Mouse (Mus musculus) midbrain, embryonic 10.5 days (tissue): Measurements from ENCODE around the gene Gm21698. TPM values are rescaled to one million over a fixed set of nuclear protein-coding genes. Genes with fewer than 3 reads are reported as not detected.
"Not testable (repeated sequence)": the region's sequence is repeated elsewhere in the genome, so short reads cannot be mapped to it uniquely, and the experiment has no call there.

Experiments
- DNase-seq: peaks from one replicate; pipeline ENCODE4 v3.0.0-alpha.2; 2017; ENCODE audit warnings: low spot score
- H3K27ac ChIP-seq: fragments of 300-500 bp; sonication (generic); replicated peaks from 2 replicates; pipeline ENCODE4 v1.5.1; 2016; ENCODE audit warnings: mild to moderate bottlenecking
- H3K27me3 ChIP-seq: fragments of 300-500 bp; sonication (generic); 2 replicates; pipeline ENCODE4 v1.6.1; 2016; ENCODE audit warnings: low read depth, mild to moderate bottlenecking; ENCODE audit not compliant: poor library complexity, severe bottlenecking
- H3K36me3 ChIP-seq: fragments of 300-500 bp; sonication (generic); 2 replicates; pipeline ENCODE4 v1.6.1; 2016; ENCODE audit warnings: mild to moderate bottlenecking, moderate library complexity
- H3K4me1 ChIP-seq: fragments of 300-500 bp; sonication (generic); 2 replicates; pipeline ENCODE4 v1.6.1; 2016
- H3K4me3 ChIP-seq: fragments of 300-500 bp; sonication (generic); 2 replicates; pipeline ENCODE4 v1.5.1; 2016; ENCODE audit warnings: mild to moderate bottlenecking, moderate library complexity
- H3K9me3 ChIP-seq: fragments of 300-500 bp; sonication (generic); replicated peaks from 2 replicates; pipeline ENCODE4 v1.6.1; 2016; ENCODE audit warnings: mild to moderate bottlenecking
- WGBS: fragments of 180-500 bp; shearing (Covaris S2); methylation state at CpG from one replicate; pipeline ENCODE4 v1.1.7; 2016; 5-methylcytosine and 5-hydroxymethylcytosine counted together
- polyA plus RNA-seq: library from polyadenylated mRNA; unstranded; fragments of >200 nt; fragmentation: Nextera tagmentation; extraction: Ambion mirVana; gene quantifications from 2 replicates; pipeline ENCODE4 v1.2.1, GENCODE M21; 2016

Gm21698 gene
- polyA plus RNA-seq: 0.09 TPM in 1 of 2 replicates, not detected in the other

- not testable (repeated sequence) for H3K4me3 ChIP-seq, H3K27me3 ChIP-seq, H3K36me3 ChIP-seq, H3K9me3 ChIP-seq, H3K4me1 ChIP-seq, DNase-seq, H3K27ac ChIP-seq
- no CpG with 5 or more reads among the region's 3 CpGs for WGBS
Observed at GRCm38 (mm10) chr5:25988550-25988949, at the start of gene Gm21698. TSS of gene Gm21698 (minus strand) at chr5:25988650.

GRCm38 (mm10) chr5:26022816-26023215 is 34.4 kb upstream of the Gm21698 start, which contains the start of gene Gm5862:
TSS of gene Gm5862 (minus strand) at chr5:26022916.
- H3K36me3 ChIP-seq, H3K27me3 ChIP-seq, DNase-seq, H3K4me1 ChIP-seq, H3K27ac ChIP-seq, H3K9me3 ChIP-seq, H3K4me3 ChIP-seq: not testable (repeated sequence)
- WGBS: no CpG with 5 or more reads among the region's 3 CpGs

GRCm38 (mm10) chr5:26007697-26008096 is 19.2 kb upstream of the Gm21698 start:
- not testable (repeated sequence) for H3K9me3 ChIP-seq, DNase-seq, H3K4me1 ChIP-seq, H3K27ac ChIP-seq, H3K36me3 ChIP-seq
- Histone ChIP-seq H3K27me3 (peaks cover 14% of the 10 kb centered on the region), H3K4me3 (peak overlapping the region; percentile 52; the same call in 1 of the 2 replicates)
- WGBS: 81% methylated on average over 7 of the region's 7 CpGs

- 20% methylated on average over 45 of the region's 45 CpGs for WGBS
- H3K9me3 ChIP-seq, H3K4me1 ChIP-seq, H3K36me3 ChIP-seq: not testable (repeated sequence)
- DNase-seq: peak; percentile 74
- Histone ChIP-seq H3K27me3 (peaks cover 14% of the 10 kb centered on the region), H3K27ac (peak overlapping the region; percentile 47), H3K4me3 (peak overlapping the region; percentile 52)
Observed at GRCm38 (mm10) chr5:26006937-26007695, 18.7 kb upstream of the Gm21698 start.

- H3K27me3 ChIP-seq: peaks cover 14% of the 10 kb centered on the region
- not testable (repeated sequence) for H3K4me3 ChIP-seq, H3K36me3 ChIP-seq, H3K27ac ChIP-seq, DNase-seq, H3K4me1 ChIP-seq, H3K9me3 ChIP-seq
- WGBS: 100% methylated on average over 1 of the region's 2 CpGs
Observed at GRCm38 (mm10) chr5:26004698-26005097, 16.2 kb upstream of the Gm21698 start, which contains the start of gene Gm1979. TSS of gene Gm1979 (minus strand) at chr5:26004798.

GRCm38 (mm10) chr5:25972563-25972962 is 15.9 kb downstream of the Gm21698 start, which contains the start of gene Gm21680:
TSS of gene Gm21680 (minus strand) at chr5:25972663.
- WGBS: no CpG with 5 or more reads among the region's 2 CpGs
- not testable (repeated sequence) for H3K27me3 ChIP-seq, DNase-seq, H3K27ac ChIP-seq, H3K4me3 ChIP-seq, H3K4me1 ChIP-seq, H3K9me3 ChIP-seq, H3K36me3 ChIP-seq

- H3K36me3 ChIP-seq, H3K4me1 ChIP-seq, DNase-seq, H3K27me3 ChIP-seq, H3K27ac ChIP-seq, H3K9me3 ChIP-seq: not testable (repeated sequence)
- 65% methylated on average over 17 of the region's 17 CpGs for WGBS
- H3K4me3 ChIP-seq: peak overlapping the region; percentile 38; the same call in 1 of the 2 replicates
Observed at GRCm38 (mm10) chr5:25957050-25957449, 31.4 kb downstream of the Gm21698 start.

GRCm38 (mm10) chr5:25956611-25957010 is 31.8 kb downstream of the Gm21698 start:
- not testable (repeated sequence) for H3K27ac ChIP-seq, H3K4me1 ChIP-seq, H3K36me3 ChIP-seq, H3K27me3 ChIP-seq, H3K9me3 ChIP-seq
- H3K4me3 ChIP-seq: peak overlapping the region; percentile 38
- peak; percentile 28 for DNase-seq
- WGBS: 35% methylated on average over 32 of the region's 32 CpGs

GRCm38 (mm10) chr5:25954317-25954716 is 34.1 kb downstream of the Gm21698 start, which contains the start of gene Gm21671:
TSS of gene Gm21671 (minus strand) at chr5:25954417.
- not testable (repeated sequence) for DNase-seq, H3K4me1 ChIP-seq, H3K36me3 ChIP-seq, H3K27me3 ChIP-seq, H3K27ac ChIP-seq, H3K4me3 ChIP-seq, H3K9me3 ChIP-seq
- WGBS: 88% methylated on average over 2 of the region's 2 CpGs

- not testable (repeated sequence) for H3K4me3 ChIP-seq, H3K27me3 ChIP-seq, H3K27ac ChIP-seq, H3K9me3 ChIP-seq, DNase-seq, H3K4me1 ChIP-seq, H3K36me3 ChIP-seq
- 77% methylated on average over 2 of the region's 2 CpGs for WGBS
Observed at GRCm38 (mm10) chr5:25945391-25945790, 43.1 kb downstream of the Gm21698 start.

- not testable (repeated sequence) for H3K27ac ChIP-seq, H3K4me3 ChIP-seq, H3K4me1 ChIP-seq, H3K27me3 ChIP-seq, H3K36me3 ChIP-seq, DNase-seq, H3K9me3 ChIP-seq
- 68% methylated on average over 2 of the region's 2 CpGs for WGBS
Observed at GRCm38 (mm10) chr5:25942281-25942680, 46.2 kb downstream of the Gm21698 start, which contains the start of gene Gm21663. TSS of gene Gm21663 (minus strand) at chr5:25942381.
